Mouse (Mus musculus) liver, embryonic 14.5 days (tissue): ENCODE measurements around the gene Slc2a9. TPM values are rescaled to one million over a fixed set of nuclear protein-coding genes. Genes with fewer than 3 reads are reported as not detected.

Experiments
- ATAC-seq: fragments of 200-750 bp; cut with Nextera tagmentation; 2 replicates; pipeline ENCODE4 v1.8.0; 2017; ENCODE audit warnings: moderate number of reproducible peaks, mild to moderate bottlenecking, moderate library complexity; ENCODE audit not compliant: insufficient read depth
- DNase-seq, 3 experiments: peaks; one replicate each; pipeline ENCODE4 v3.0.0-alpha.2; 2012 to 2013; ENCODE audit warnings: low read depth in 3 of 3, low spot score in 3 of 3
- H3K27ac ChIP-seq: fragments of 300-500 bp; sonication (generic); 2 replicates; pipeline ENCODE4 v1.5.1; 2014; ENCODE audit warnings: moderate library complexity, mild to moderate bottlenecking, control low read depth, inconsistent platforms
- H3K27me3 ChIP-seq: fragments of 300-500 bp; sonication (generic); 2 replicates; pipeline ENCODE4 v1.6.1; 2014; ENCODE audit warnings: mild to moderate bottlenecking, low read length, moderate library complexity; ENCODE audit not compliant: control insufficient read depth, insufficient read depth
- H3K36me3 ChIP-seq: fragments of 300-500 bp; sonication (generic); replicated peaks from 2 replicates; pipeline ENCODE4 v1.6.1; 2014; ENCODE audit warnings: low read depth; ENCODE audit not compliant: control insufficient read depth, insufficient read depth
- H3K4me1 ChIP-seq, 2 experiments: fragments of 200-500 bp in 1 of 2; fragments of 300-500 bp in 1 of 2; sonication (generic) in 1 of 2; replicated peaks; 2 replicates each; pipeline ENCODE4 v1.6.1; 2012 to 2014; ENCODE audit warnings: antibody characterized with exemption in 1 of 2, inconsistent platforms in 1 of 2, low read length in 1 of 2; ENCODE audit not compliant: control insufficient read depth in 2 of 2, insufficient read depth in 2 of 2
- H3K4me2 ChIP-seq: fragments of 300-500 bp; sonication (generic); 2 replicates; pipeline ENCODE4 v1.6.1; 2014; ENCODE audit warnings: low read depth, mild to moderate bottlenecking, control low read depth, moderate library complexity
- H3K4me3 ChIP-seq, 2 experiments: fragments of 200-500 bp in 1 of 2; fragments of 300-500 bp in 1 of 2; sonication (generic) in 1 of 2; 2 replicates each; pipeline ENCODE4 v1.5.1; 2012 to 2014; ENCODE audit warnings: low read depth in 2 of 2, low read length in 2 of 2, mild to moderate bottlenecking in 2 of 2, control low read depth in 1 of 2, inconsistent platforms in 1 of 2, moderate library complexity in 1 of 2; ENCODE audit not compliant: insufficient read depth in 1 of 2
- H3K9ac ChIP-seq: fragments of 300-500 bp; sonication (generic); replicated peaks from 2 replicates; pipeline ENCODE4 v1.6.1; 2014; ENCODE audit warnings: mild to moderate bottlenecking, control low read depth, moderate library complexity
- H3K9me3 ChIP-seq: fragments of 300-500 bp; sonication (generic); 2 replicates; pipeline ENCODE4 v1.6.1; 2016; ENCODE audit warnings: low read length, mixed read lengths; ENCODE audit not compliant: control insufficient read depth
- CTCF ChIP-seq: IDR thresholded peaks from 2 replicates; pipeline ENCODE4 v1.5.1; 2016; ENCODE audit warnings: antibody characterized with exemption, low read depth, control low read depth
- EP300 ChIP-seq: IDR thresholded peaks from 2 replicates; pipeline ENCODE4 v1.6.1; 2016; ENCODE audit warnings: antibody characterized with exemption, low read depth
- WGBS: fragments of 180-500 bp; shearing (Covaris S2); extraction: QIAGEN DNeasy Blood & Tissue Kit; methylation state at CpG from one replicate; pipeline ENCODE4 v1.1.7; 2014; ENCODE audit not compliant: insufficient replicate concordance; 5-methylcytosine and 5-hydroxymethylcytosine counted together
- polyA plus RNA-seq, 2 experiments: library from polyadenylated mRNA; depleted of rRNA in 1 of 2; stranded (reverse) in 1 of 2; unstranded in 1 of 2; fragments of >200 nt; fragmentation: Nextera tagmentation in 1 of 2; extraction: Ambion mirVana in 1 of 2; gene quantifications; 2 replicates each; pipeline versions ENCODE4 v1.2.1 to v1.2.3; 2012 to 2014

The Slc2a9 gene
- polyA plus RNA-seq, 2 experiments = 1.6 to 1.9 TPM

DNA sequence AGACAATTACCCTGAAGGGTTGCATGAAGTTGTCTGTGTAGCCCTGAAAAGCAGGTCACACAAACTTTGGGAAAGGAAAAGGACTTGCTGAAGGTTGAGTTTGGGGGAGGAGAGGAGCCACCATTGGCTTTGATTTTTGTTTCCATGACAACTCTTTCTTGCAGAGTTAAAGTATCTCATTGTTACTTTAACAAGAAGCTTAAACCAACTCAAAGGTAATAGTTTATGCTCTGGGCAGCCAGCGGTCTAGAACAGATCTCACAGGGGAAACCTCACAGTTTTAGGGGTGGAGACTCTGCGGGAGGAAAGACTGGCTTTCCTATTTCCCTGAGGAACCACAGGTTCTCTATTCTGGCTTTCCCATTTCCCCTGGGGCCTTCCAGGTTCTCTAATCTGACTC, 114.1 kb downstream of the Slc2a9 start:
- no peak overlapping the region for H3K4me3 ChIP-seq
- no peaks in the 10 kb centered on the region for H3K9me3 ChIP-seq
- no peaks in the 10 kb centered on the region for H3K36me3 ChIP-seq
- TF ChIP-seq CTCF (no peak), EP300 (no peak)
- H3K27me3 ChIP-seq = no peaks in the 10 kb centered on the region
- ATAC-seq = no peak
- H3K9ac ChIP-seq = no peak overlapping the region
- H3K4me2 ChIP-seq = no peak overlapping the region
- no peak overlapping the region for H3K27ac ChIP-seq
- 27% methylated on average over 2 of the region's 2 CpGs for whole genome bisulfite sequencing
- no peaks in the 10 kb centered on the region for H3K4me1 ChIP-seq
- DNase-seq = no peak

GRCm38 (mm10) chr5:38388420-38388823, 114.5 kb downstream of the Slc2a9 start:
- H3K27me3 ChIP-seq = no peaks in the 10 kb centered on the region
- TF ChIP-seq EP300 (no peak), CTCF (no peak)
- DNase-seq = no peak
- H3K27ac ChIP-seq = no peak overlapping the region
- no peak for ATAC-seq
- H3K4me1 ChIP-seq = no peaks in the 10 kb centered on the region
- no peaks in the 10 kb centered on the region for H3K36me3 ChIP-seq
- H3K4me2 ChIP-seq = no peak overlapping the region
- WGBS = 46% methylated on average over 10 of the region's 10 CpGs
- no peak overlapping the region for H3K9ac ChIP-seq
- no peak overlapping the region for H3K4me3 ChIP-seq
- no peaks in the 10 kb centered on the region for H3K9me3 ChIP-seq

GRCm38 (mm10) chr5:38379970-38380369, 123.0 kb downstream of the Slc2a9 start:
- no peak for TF ChIP-seq CTCF
- TF ChIP-seq EP300 = no peak
- H3K4me1 ChIP-seq = no peaks in the 10 kb centered on the region
- DNase-seq (no peak), ATAC-seq (no peak)
- no peak overlapping the region for H3K9ac ChIP-seq
- no peak overlapping the region for H3K4me3 ChIP-seq
- no peak overlapping the region for H3K27ac ChIP-seq
- no peak overlapping the region for H3K4me2 ChIP-seq
- no peaks in the 10 kb centered on the region for H3K36me3 ChIP-seq
- H3K27me3 ChIP-seq = no peaks in the 10 kb centered on the region
- 68% methylated on average over 5 of the region's 5 CpGs for WGBS
- no peaks in the 10 kb centered on the region for H3K9me3 ChIP-seq

- Histone ChIP-seq H3K4me2 (no peak overlapping the region), H3K27me3 (no peaks in the 10 kb centered on the region), H3K9me3 (no peaks in the 10 kb centered on the region), H3K4me3 (no peak overlapping the region), H3K9ac (no peak overlapping the region), H3K4me1 (no peaks in the 10 kb centered on the region), H3K36me3 (no peaks in the 10 kb centered on the region), H3K27ac (no peak overlapping the region)
- WGBS = 41% methylated on average over 5 of the region's 5 CpGs
- no peak for TF ChIP-seq CTCF
- no peak for TF ChIP-seq EP300
- DNase-seq (no peak), ATAC-seq (no peak)
Observed at GRCm38 (mm10) chr5:38372369-38372768, 130.6 kb downstream of the Slc2a9 start.

- 67% methylated on average over 1 of the region's 1 CpGs for WGBS
- DNase-seq (no peak), ATAC-seq (no peak)
- H3K9ac ChIP-seq = no peak overlapping the region
- no peaks in the 10 kb centered on the region for H3K27me3 ChIP-seq
- no peak overlapping the region for H3K4me2 ChIP-seq
- H3K27ac ChIP-seq = no peak overlapping the region
- no peaks in the 10 kb centered on the region for H3K9me3 ChIP-seq
- H3K4me3 ChIP-seq = no peak overlapping the region
- TF ChIP-seq CTCF = no peak
- TF ChIP-seq EP300 = no peak
- no peaks in the 10 kb centered on the region for H3K36me3 ChIP-seq
- peaks cover 0 to 4% of the 10 kb centered on the region in 2 experiments; a peak in 1 of 4 replicates for H3K4me1 ChIP-seq
Observed at GRCm38 (mm10) chr5:38371308-38371707, 131.6 kb downstream of the Slc2a9 start.
